Mouse (Mus musculus) cortical plate, adult 2 months (tissue): Measurements from ENCODE around the gene Dync2h1. TPM values are rescaled to one million over a fixed set of nuclear protein-coding genes. Genes with fewer than 3 reads are reported as not detected.
"Not testable (repeated sequence)": the region's sequence is repeated elsewhere in the genome, so short reads cannot be mapped to it uniquely, and the experiment has no call there.

Source experiments
- H3K27ac ChIP-seq: fragments of 200-500 bp; 2 replicates; pipeline ENCODE4 v1.5.1; 2012; ENCODE audit warnings: low read length, control low read depth, inconsistent platforms; ENCODE audit not compliant: insufficient read depth
- H3K4me1 ChIP-seq: fragments of 200-500 bp; 2 replicates; pipeline ENCODE4 v1.6.1; 2011; ENCODE audit warnings: low read length; ENCODE audit not compliant: control insufficient read depth, insufficient read depth
- H3K4me3 ChIP-seq: fragments of 200-500 bp; 2 replicates; pipeline ENCODE4 v1.5.1; 2011; ENCODE audit warnings: mild to moderate bottlenecking, low read length, control low read depth; ENCODE audit not compliant: insufficient read depth
- CTCF ChIP-seq: fragments of 200-500 bp; IDR thresholded peaks from 2 replicates; pipeline ENCODE4 v1.5.1; 2011; ENCODE audit warnings: mild to moderate bottlenecking, control low read depth, low read length; ENCODE audit not compliant: insufficient read depth; ENCODE audit errors: extremely low read depth
- POLR2A ChIP-seq: fragments of 200-500 bp; IDR thresholded peaks from 2 replicates; pipeline ENCODE4 v1.6.1; 2011; ENCODE audit warnings: mild to moderate bottlenecking, low read length, control low read depth; ENCODE audit not compliant: insufficient read depth; ENCODE audit errors: extremely low read depth
- polyA plus RNA-seq: library from polyadenylated mRNA; depleted of rRNA; stranded (reverse); fragments of >200 nt; gene quantifications from 2 replicates; pipeline ENCODE4 v1.2.3, GENCODE M21; 2012; rRNA removed

Gene Dync2h1
- polyA plus RNA-seq, 1 experiment: 7.4 TPM

DNA sequence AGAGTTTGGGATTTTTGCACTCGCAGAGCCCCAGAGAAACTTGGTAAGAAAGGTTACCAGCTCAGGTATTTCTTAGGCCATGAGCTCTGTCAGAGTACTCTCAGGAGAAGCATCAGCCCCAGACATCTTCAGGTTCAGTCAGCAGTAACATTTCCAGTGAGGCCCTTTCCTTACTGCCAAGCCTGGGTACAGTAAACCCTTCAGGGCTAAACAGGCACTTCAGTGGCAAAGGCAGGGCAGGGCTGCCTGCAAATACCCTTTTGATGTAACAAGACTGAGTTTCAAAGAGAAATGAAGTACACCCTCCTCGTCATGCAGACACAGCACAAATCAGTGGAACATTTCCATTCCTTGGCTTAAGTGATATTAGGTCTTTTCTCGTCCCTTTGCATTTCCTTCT, 219.2 kb downstream of the Dync2h1 start:
- Histone ChIP-seq H3K27ac (no peak overlapping the region), H3K4me1 (no peaks in the 10 kb centered on the region), H3K4me3 (no peak overlapping the region)
- TF ChIP-seq CTCF (no peak), POLR2A (no peak)

- no peaks in the 10 kb centered on the region for H3K4me1 ChIP-seq
- TF ChIP-seq POLR2A: no peak
- TF ChIP-seq CTCF: no peak
- H3K4me3 ChIP-seq: no peak overlapping the region
- no peak overlapping the region for H3K27ac ChIP-seq
Observed at GRCm38 (mm10) chr9:6958311-6958710, 225.9 kb downstream of the Dync2h1 start.

- Histone ChIP-seq H3K27ac (no peak overlapping the region), H3K4me1 (no peaks in the 10 kb centered on the region), H3K4me3 (no peak overlapping the region)
- TF ChIP-seq CTCF: no peak
Observed at GRCm38 (mm10) chr9:6927399-6928035, 256.7 kb downstream of the Dync2h1 start.

DNA sequence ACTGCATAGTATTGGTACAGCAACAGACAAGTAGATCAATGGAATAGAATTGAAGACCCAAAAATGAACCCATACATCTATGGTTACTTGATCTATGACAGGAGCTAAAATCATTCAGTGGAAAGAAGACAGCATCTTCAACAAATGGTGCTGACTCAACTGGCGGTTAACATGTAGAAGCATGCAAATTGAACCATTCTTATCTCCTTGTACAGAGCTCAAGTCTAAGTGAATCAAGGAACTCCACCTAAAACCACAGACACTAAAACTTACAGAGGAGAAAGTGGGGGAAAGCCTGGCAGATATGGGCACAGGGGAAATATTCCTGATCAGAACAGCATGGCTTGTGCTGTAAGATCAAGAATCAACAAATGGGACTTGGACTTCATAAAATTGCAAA, 270.8 kb downstream of the Dync2h1 start:
- Histone ChIP-seq H3K27ac (no peak overlapping the region), H3K4me3 (no peak overlapping the region), H3K4me1 (no peaks in the 10 kb centered on the region)
- no peak for TF ChIP-seq CTCF
- no peak for TF ChIP-seq POLR2A

DNA sequence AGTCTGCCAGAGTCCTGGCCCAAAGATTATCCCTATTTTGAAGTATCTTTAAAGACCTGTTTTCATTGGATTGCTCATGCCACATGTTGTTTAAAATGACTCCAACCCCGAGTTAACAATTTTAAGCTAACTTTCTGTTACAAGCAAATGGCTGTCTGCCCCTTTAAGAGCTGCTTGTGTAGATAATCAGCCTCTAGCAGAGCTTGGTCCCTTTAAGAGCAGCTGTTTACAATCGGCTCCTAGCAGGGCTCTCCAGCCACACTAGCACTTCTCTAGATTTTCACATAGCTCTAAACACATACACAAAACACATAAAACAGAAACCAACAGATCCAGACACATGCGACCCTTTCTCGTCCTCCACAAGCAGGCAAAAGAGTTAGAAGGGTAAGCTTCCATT, 273.7 kb downstream of the Dync2h1 start:
- not testable (repeated sequence) for H3K27ac ChIP-seq, H3K4me3 ChIP-seq, H3K4me1 ChIP-seq

- no peaks in the 10 kb centered on the region; the same call in 1 of the 2 replicates for H3K4me1 ChIP-seq
- H3K4me3 ChIP-seq: no peak overlapping the region
- no peak overlapping the region for H3K27ac ChIP-seq
- TF ChIP-seq POLR2A (no peak), CTCF (no peak)
Observed at GRCm38 (mm10) chr9:6901620-6902019, 282.6 kb downstream of the Dync2h1 start.

- Histone ChIP-seq H3K4me3 (no peak overlapping the region), H3K27ac (no peak overlapping the region), H3K4me1 (no peaks in the 10 kb centered on the region)
- no peak for TF ChIP-seq CTCF
- no peak for TF ChIP-seq POLR2A
Observed at GRCm38 (mm10) chr9:6891331-6891730, 292.9 kb downstream of the Dync2h1 start.

DNA sequence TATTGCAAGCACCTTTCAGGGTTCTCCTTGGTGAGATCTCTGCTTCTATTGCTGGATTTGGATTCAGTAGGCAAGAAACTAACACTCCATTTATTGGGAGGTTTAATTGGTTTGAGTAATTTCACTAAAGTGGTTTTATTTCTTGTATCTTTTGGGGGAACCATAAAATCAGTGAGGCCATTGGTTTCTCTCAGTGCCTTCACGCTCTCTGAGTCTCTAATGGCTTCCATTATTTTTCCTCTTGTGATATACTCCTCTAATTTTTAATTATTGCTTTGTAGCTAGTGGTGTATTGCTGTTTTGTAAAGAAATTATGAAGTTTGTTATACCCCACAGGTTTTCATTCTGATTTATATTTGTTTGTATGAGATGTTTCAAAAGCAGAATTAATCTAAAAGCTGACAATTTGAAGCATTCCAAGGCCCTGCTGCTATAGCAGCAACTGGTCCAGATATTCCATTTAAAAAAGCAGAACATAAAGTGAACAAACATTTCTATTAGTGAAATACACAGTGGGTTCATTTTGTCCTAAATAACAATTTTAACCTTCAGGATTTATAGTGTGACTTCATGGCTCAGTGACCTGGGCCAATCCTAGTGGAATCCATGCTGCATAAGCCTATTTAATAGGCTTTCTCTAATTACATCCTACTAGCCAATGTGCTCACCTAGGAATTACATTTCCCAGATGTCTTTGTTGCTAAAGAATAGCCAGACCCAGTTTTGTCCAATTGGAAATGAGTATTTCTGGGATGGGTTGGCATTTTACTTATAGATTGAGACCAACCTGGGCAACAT, 302.9 kb downstream of the Dync2h1 start:
- TF ChIP-seq POLR2A (no peak), CTCF (no peak)
- Histone ChIP-seq H3K4me1 (no peaks in the 10 kb centered on the region), H3K27ac (no peak overlapping the region), H3K4me3 (no peak overlapping the region)

Other genes starting within 250 kb of the Dync2h1 start
- 61.6 and 69.6 TPM in 2 replicates for gene Dcun1d5, start 74 bp upstream of the Dync2h1 start, polyA plus RNA-seq
- gene Mmp13, start 88.1 kb upstream of the Dync2h1 start, polyA plus RNA-seq: 0.04 TPM in 2 replicates
- not detected in 2 replicates for gene Mmp12, start 159.9 kb upstream of the Dync2h1 start, polyA plus RNA-seq
- gene Mmp1b, start 203.6 kb upstream of the Dync2h1 start, polyA plus RNA-seq: not detected in 2 replicates